Mouse (Mus musculus): ENCODE data around the gene Ipcef1. TPM values are rescaled to one million over a fixed set of nuclear protein-coding genes. Genes with fewer than 3 reads are reported as not detected.

The Ipcef1 gene
- polyA plus RNA-seq, 1 experiment from 2014 or later = 0.51 TPM

DNA sequence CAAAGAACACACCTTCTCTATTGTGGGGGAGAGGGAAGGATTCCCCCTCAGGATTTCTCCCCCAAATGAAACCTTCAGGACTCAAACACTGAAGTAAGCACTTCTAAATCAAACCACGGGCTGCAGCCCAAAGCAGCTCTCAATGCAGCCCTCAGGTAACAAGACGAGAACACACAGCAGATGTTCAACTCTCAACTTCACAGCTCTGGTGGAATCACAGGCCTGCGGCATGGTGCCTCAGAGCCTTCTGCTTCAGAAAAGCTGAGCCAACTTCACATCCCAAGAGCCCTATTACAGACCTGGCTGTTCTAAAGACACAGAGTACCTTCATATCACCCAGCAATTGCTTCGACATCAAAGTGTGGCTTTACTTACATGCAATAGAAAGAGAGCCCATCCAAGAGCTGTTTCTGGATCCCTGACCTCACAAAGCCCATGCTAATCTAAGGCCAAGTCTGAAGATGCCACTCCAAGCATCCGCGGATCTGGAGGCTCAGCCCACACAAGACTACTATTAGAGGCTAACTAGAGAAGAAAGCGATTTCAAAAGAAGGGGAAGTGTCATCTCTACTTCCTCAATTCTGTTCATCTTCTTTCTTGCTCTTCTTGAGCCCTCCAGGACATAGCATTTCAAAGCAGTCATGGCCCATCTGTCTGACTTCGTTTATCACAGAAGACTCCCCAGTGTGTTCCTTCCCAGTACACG lies 11.6 kb upstream of the Ipcef1 start:
- Histone ChIP-seq H3K27ac (no peak overlapping the region), H3K9me3 (no peaks in the 10 kb centered on the region), H3K36me3 (no peaks in the 10 kb centered on the region), H3K27me3 (no peaks in the 10 kb centered on the region), H3K4me3 (no peak overlapping the region), H3K9ac (no peak overlapping the region), H3K4me2 (replicated peaks) (no peak overlapping the region), H3K4me1 (no peaks in the 10 kb centered on the region)
- ATAC-seq (ENCODE audit: insufficient number of reproducible peaks, insufficient read depth, low FRiP score, low TSS enrichment) = no peak
- WGBS = 87% methylated on average over 9 of the region's 9 CpGs

DNA sequence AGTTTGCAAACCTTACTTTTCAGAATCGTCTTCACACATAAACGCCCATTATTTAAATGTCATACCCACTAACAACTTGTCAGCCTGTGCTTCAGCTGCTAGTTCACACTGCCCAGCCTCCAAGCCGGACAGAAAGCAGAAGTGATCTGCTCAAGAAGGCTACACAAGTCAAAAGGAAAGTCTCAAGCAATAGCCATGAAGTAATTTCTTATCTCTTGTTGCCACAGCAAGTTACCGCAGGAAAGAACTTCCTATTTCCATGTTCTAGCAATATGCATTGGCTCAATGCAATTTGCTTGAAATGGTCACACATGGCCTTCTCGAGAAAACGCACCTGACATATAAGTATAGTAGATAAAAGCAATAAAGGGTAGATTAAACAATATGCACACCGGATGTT lies 10.7 kb upstream of the Ipcef1 start:
- no peaks in the 10 kb centered on the region for H3K9me3 ChIP-seq
- no peak overlapping the region for H3K27ac ChIP-seq
- no peak overlapping the region for H3K4me2 ChIP-seq (replicated peaks)
- WGBS = 85% methylated on average over 7 of the region's 7 CpGs
- no peak for ATAC-seq (ENCODE audit: insufficient number of reproducible peaks, insufficient read depth, low FRiP score, low TSS enrichment)
- H3K4me3 ChIP-seq = no peak overlapping the region
- no peaks in the 10 kb centered on the region for H3K27me3 ChIP-seq
- no peak overlapping the region for H3K9ac ChIP-seq
- H3K36me3 ChIP-seq = no peaks in the 10 kb centered on the region
- no peaks in the 10 kb centered on the region for H3K4me1 ChIP-seq

DNA sequence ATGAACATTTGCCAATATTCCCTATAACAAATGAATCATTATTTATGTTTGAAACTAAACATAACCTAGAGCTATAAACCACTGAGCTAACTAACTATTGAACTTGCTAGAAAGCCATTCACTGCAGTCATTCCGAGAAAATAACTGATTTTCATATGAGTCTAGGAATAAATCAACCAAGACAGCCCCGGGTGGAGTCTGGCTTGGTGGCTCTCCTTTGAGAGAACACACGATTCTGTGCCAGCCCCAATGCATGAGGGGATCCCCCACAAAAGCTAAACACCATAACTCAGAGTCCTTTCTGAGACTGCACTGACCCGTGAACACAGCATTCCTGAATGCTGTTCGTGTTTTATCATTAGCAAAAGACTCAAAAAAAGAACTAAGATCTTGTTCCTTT lies 8.0 kb upstream of the Ipcef1 start:
- H3K36me3 ChIP-seq = no peaks in the 10 kb centered on the region
- no peaks in the 10 kb centered on the region for H3K4me1 ChIP-seq
- H3K9ac ChIP-seq = no peak overlapping the region
- H3K9me3 ChIP-seq = no peaks in the 10 kb centered on the region
- H3K4me3 ChIP-seq = no peak overlapping the region
- WGBS = 69% methylated on average over 5 of the region's 5 CpGs
- no peak overlapping the region for H3K27ac ChIP-seq
- no peak overlapping the region for H3K4me2 ChIP-seq (replicated peaks)
- ATAC-seq (ENCODE audit: insufficient number of reproducible peaks, insufficient read depth, low FRiP score, low TSS enrichment) = no peak
- no peaks in the 10 kb centered on the region for H3K27me3 ChIP-seq

- H3K27ac ChIP-seq = no peak overlapping the region
- H3K4me1 ChIP-seq = peaks cover 3% of the 10 kb centered on the region; the same call in 1 of the 2 replicates
- no peaks in the 10 kb centered on the region for H3K27me3 ChIP-seq
- no peak overlapping the region for H3K4me3 ChIP-seq
- H3K9me3 ChIP-seq = no peaks in the 10 kb centered on the region
- WGBS = 77% methylated on average over 1 of the region's 1 CpGs
- no peak overlapping the region for H3K9ac ChIP-seq
- H3K4me2 ChIP-seq (replicated peaks) = no peak overlapping the region
- H3K36me3 ChIP-seq = no peaks in the 10 kb centered on the region
- ATAC-seq (ENCODE audit: insufficient number of reproducible peaks, insufficient read depth, low FRiP score, low TSS enrichment) = no peak
Observed at GRCm38 (mm10) chr10:7057546-7057945, 5.3 kb upstream of the Ipcef1 start.

- ATAC-seq (ENCODE audit: insufficient number of reproducible peaks, insufficient read depth, low FRiP score, low TSS enrichment) = no peak
- no peak overlapping the region for H3K4me3 ChIP-seq
- no peak overlapping the region for H3K27ac ChIP-seq
- H3K4me2 ChIP-seq (replicated peaks) = no peak overlapping the region
- peaks cover 7% of the 10 kb centered on the region; the same call in 1 of the 2 replicates for H3K4me1 ChIP-seq
- WGBS = 79% methylated on average over 6 of the region's 6 CpGs
- H3K27me3 ChIP-seq = no peaks in the 10 kb centered on the region
- H3K9ac ChIP-seq = no peak overlapping the region
- H3K9me3 ChIP-seq = no peaks in the 10 kb centered on the region
- no peaks in the 10 kb centered on the region for H3K36me3 ChIP-seq
Observed at GRCm38 (mm10) chr10:7054560-7055205, 2.4 kb upstream of the Ipcef1 start.

GRCm38 (mm10) chr10:7049901-7050300 lies 2.4 kb downstream of the Ipcef1 start:
- Histone ChIP-seq H3K9me3 (no peaks in the 10 kb centered on the region), H3K4me3 (no peak overlapping the region), H3K4me1 (peaks cover 7% of the 10 kb centered on the region; the same call in 1 of the 2 replicates), H3K27ac (no peak overlapping the region), H3K9ac (no peak overlapping the region), H3K27me3 (no peaks in the 10 kb centered on the region), H3K36me3 (no peaks in the 10 kb centered on the region), H3K4me2 (replicated peaks) (no peak overlapping the region)
- 83% methylated on average over 3 of the region's 3 CpGs for WGBS
- no peak for ATAC-seq (ENCODE audit: insufficient number of reproducible peaks, insufficient read depth, low FRiP score, low TSS enrichment)

- ATAC-seq (ENCODE audit: insufficient number of reproducible peaks, insufficient read depth, low FRiP score, low TSS enrichment) = no peak
- peaks cover 7% of the 10 kb centered on the region; the same call in 1 of the 2 replicates for H3K4me1 ChIP-seq
- H3K9ac ChIP-seq = no peak overlapping the region
- H3K4me3 ChIP-seq = no peak overlapping the region
- WGBS = 75% methylated on average over 2 of the region's 2 CpGs
- no peak overlapping the region for H3K4me2 ChIP-seq (replicated peaks)
- H3K27ac ChIP-seq = no peak overlapping the region
- no peaks in the 10 kb centered on the region for H3K36me3 ChIP-seq
- no peaks in the 10 kb centered on the region for H3K27me3 ChIP-seq
- no peaks in the 10 kb centered on the region for H3K9me3 ChIP-seq
Observed at GRCm38 (mm10) chr10:7047919-7048291, 4.4 kb downstream of the Ipcef1 start.

DNA sequence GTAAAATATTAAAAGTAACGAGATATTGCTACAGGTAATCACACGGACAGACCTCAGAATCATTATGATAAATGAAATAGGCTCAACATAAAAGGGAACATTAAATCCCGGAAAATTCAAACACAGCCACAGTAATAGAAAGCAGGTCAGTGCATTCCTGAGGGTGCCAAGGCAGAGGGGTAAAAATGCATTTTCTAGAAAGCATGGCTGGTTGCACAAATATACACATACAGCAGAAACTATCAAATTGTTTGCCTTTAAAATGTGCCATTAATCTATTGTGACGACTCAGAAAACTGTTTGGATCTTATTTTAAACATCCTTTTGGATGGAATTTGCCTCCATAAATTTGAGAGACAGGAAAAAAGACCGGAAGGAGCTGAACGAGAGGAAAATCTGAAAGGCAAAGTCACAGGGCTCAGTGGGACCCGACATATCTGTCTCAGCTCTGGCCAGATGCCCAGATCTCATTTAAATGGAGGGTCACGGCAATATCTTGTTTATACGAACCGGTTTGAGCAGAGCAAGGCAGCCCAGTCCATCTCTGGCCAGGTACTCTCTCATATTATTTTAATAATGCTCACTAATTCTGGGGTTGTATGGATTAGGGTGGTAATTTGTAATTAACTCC lies 4.9 kb downstream of the Ipcef1 start:
- H3K4me3 ChIP-seq = no peak overlapping the region
- H3K27me3 ChIP-seq = no peaks in the 10 kb centered on the region
- 40% methylated on average over 10 of the region's 10 CpGs for WGBS
- peaks cover 2% of the 10 kb centered on the region; the same call in 1 of the 2 replicates for H3K4me1 ChIP-seq
- no peaks in the 10 kb centered on the region for H3K9me3 ChIP-seq
- no peaks in the 10 kb centered on the region for H3K36me3 ChIP-seq
- no peak for ATAC-seq (ENCODE audit: insufficient number of reproducible peaks, insufficient read depth, low FRiP score, low TSS enrichment)
- H3K9ac ChIP-seq = no peak overlapping the region
- H3K4me2 ChIP-seq (replicated peaks) = no peak overlapping the region
- H3K27ac ChIP-seq = no peak overlapping the region

GRCm38 (mm10) chr10:7043896-7044295 lies 8.4 kb downstream of the Ipcef1 start:
- H3K9ac ChIP-seq = no peak overlapping the region
- no peak overlapping the region for H3K4me3 ChIP-seq
- H3K27ac ChIP-seq = no peak overlapping the region
- no peaks in the 10 kb centered on the region for H3K36me3 ChIP-seq
- H3K4me2 ChIP-seq (replicated peaks) = no peak overlapping the region
- H3K9me3 ChIP-seq = no peaks in the 10 kb centered on the region
- no peaks in the 10 kb centered on the region for H3K4me1 ChIP-seq
- 61% methylated on average over 5 of the region's 5 CpGs for WGBS
- no peaks in the 10 kb centered on the region for H3K27me3 ChIP-seq
- no peak for ATAC-seq (ENCODE audit: insufficient number of reproducible peaks, insufficient read depth, low FRiP score, low TSS enrichment)

- Histone ChIP-seq H3K27me3 (no peaks in the 10 kb centered on the region), H3K9me3 (no peaks in the 10 kb centered on the region), H3K36me3 (no peaks in the 10 kb centered on the region), H3K27ac (no peak overlapping the region), H3K4me2 (replicated peaks) (no peak overlapping the region), H3K4me3 (no peak overlapping the region), H3K9ac (no peak overlapping the region), H3K4me1 (no peaks in the 10 kb centered on the region)
- ATAC-seq (ENCODE audit: insufficient number of reproducible peaks, insufficient read depth, low FRiP score, low TSS enrichment) = no peak
Observed at GRCm38 (mm10) chr10:7041032-7041431, 11.2 kb downstream of the Ipcef1 start.

- no peaks in the 10 kb centered on the region for H3K27me3 ChIP-seq
- no peaks in the 10 kb centered on the region for H3K9me3 ChIP-seq
- H3K27ac ChIP-seq = no peak overlapping the region
- H3K4me3 ChIP-seq = no peak overlapping the region
- ATAC-seq (ENCODE audit: insufficient number of reproducible peaks, insufficient read depth, low FRiP score, low TSS enrichment) = no peak
- H3K9ac ChIP-seq = no peak overlapping the region
- 92% methylated on average over 5 of the region's 5 CpGs for WGBS
- no peaks in the 10 kb centered on the region for H3K36me3 ChIP-seq
- H3K4me2 ChIP-seq (replicated peaks) = no peak overlapping the region
- H3K4me1 ChIP-seq = no peaks in the 10 kb centered on the region
Observed at GRCm38 (mm10) chr10:7037194-7037593, 15.1 kb downstream of the Ipcef1 start.

DNA sequence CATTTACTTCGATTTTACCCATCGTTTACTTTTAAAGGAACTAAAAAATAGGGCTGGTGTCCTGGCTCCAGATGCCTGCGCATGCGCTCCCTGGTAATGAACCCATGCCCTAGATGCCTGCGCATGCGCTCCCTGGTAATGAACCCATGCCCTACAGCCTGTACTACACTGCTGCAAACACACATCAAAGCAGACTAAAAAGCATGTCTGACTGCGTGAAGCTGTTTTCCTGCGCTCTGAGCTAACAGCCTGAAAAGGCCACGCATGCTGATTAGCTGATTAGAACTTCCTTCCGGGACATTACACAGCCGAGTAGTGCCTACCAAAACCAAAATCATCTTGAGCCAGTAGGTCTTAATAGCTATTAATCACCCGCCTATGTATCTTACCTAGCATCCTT lies 16.7 kb downstream of the Ipcef1 start:
- 71% methylated on average over 12 of the region's 12 CpGs for WGBS
- no peak for ATAC-seq (ENCODE audit: insufficient number of reproducible peaks, insufficient read depth, low FRiP score, low TSS enrichment)
- Histone ChIP-seq H3K36me3 (no peaks in the 10 kb centered on the region), H3K4me2 (replicated peaks) (no peak overlapping the region), H3K9ac (no peak overlapping the region), H3K27ac (no peak overlapping the region), H3K4me1 (no peaks in the 10 kb centered on the region), H3K27me3 (no peaks in the 10 kb centered on the region), H3K4me3 (no peak overlapping the region), H3K9me3 (no peaks in the 10 kb centered on the region)

Data from embryonic facial prominence, embryonic 12.5 days (tissue).